Mouse (Mus musculus): ENCODE results near the gene Cntnap1.

- no peak for TF ChIP-seq CTCF (IDR thresholded peaks at IDR 0.05; ENCODE audit: low read depth, low read length)
- no peak for TF ChIP-seq EP300 (IDR thresholded peaks at IDR 0.05; ENCODE audit: insufficient read depth, low read depth, low read length)
These were observed 27.9 kb upstream of the Cntnap1 start for GRCm38 (mm10) chr11:101142215-101142967.

All from ES-Bruce4 (cell line).